Mouse (Mus musculus) liver, embryonic 15.5 days (tissue): ENCODE measurements around the gene Napa. TPM values are rescaled to one million over a fixed set of nuclear protein-coding genes. Genes with fewer than 3 reads are reported as not detected.

Source experiments
- ATAC-seq: fragments of 200-750 bp; cut with Nextera tagmentation; 2 replicates; pipeline ENCODE4 v1.8.0; 2017; ENCODE audit warnings: moderate number of reproducible peaks, mild to moderate bottlenecking, moderate library complexity; ENCODE audit not compliant: insufficient read depth
- H3K27ac ChIP-seq: fragments of 300-500 bp; sonication (generic); replicated peaks from 2 replicates; pipeline ENCODE4 v1.5.1; 2015; ENCODE audit warnings: mild to moderate bottlenecking, inconsistent platforms
- H3K27me3 ChIP-seq: fragments of 300-500 bp; sonication (generic); 2 replicates; pipeline ENCODE4 v1.6.1; 2015; ENCODE audit warnings: mild to moderate bottlenecking, inconsistent platforms
- H3K36me3 ChIP-seq: fragments of 300-500 bp; sonication (generic); replicated peaks from 2 replicates; pipeline ENCODE4 v1.6.1; 2015; ENCODE audit warnings: moderate library complexity, mild to moderate bottlenecking, inconsistent platforms
- H3K4me1 ChIP-seq: fragments of 300-500 bp; sonication (generic); replicated peaks from 2 replicates; pipeline ENCODE4 v1.6.1; 2015; ENCODE audit warnings: inconsistent platforms
- H3K4me2 ChIP-seq: fragments of 300-500 bp; sonication (generic); 2 replicates; pipeline ENCODE4 v1.6.1; 2015; ENCODE audit warnings: moderate library complexity, mild to moderate bottlenecking, inconsistent platforms
- H3K4me3 ChIP-seq: fragments of 300-500 bp; sonication (generic); replicated peaks from 2 replicates; pipeline ENCODE4 v1.5.1; 2015; ENCODE audit warnings: mild to moderate bottlenecking, inconsistent platforms
- H3K9ac ChIP-seq: fragments of 300-500 bp; sonication (generic); 2 replicates; pipeline ENCODE4 v1.6.1; 2015; ENCODE audit warnings: moderate library complexity, mild to moderate bottlenecking, inconsistent platforms
- H3K9me3 ChIP-seq: fragments of 300-500 bp; sonication (generic); replicated peaks from 2 replicates; pipeline ENCODE4 v1.6.1; 2016; ENCODE audit warnings: inconsistent platforms
- WGBS: fragments of 180-500 bp; shearing (Covaris S2); methylation state at CpG from one replicate; pipeline ENCODE4 v1.1.7; 2015; ENCODE audit warnings: mixed read lengths; ENCODE audit not compliant: insufficient replicate concordance; 5-methylcytosine and 5-hydroxymethylcytosine counted together
- polyA plus RNA-seq: library from polyadenylated mRNA; unstranded; fragments of >200 nt; fragmentation: Nextera tagmentation; extraction: Ambion mirVana; gene quantifications from 2 replicates; pipeline ENCODE4 v1.2.1, GENCODE M21; 2015

The Napa gene
- polyA plus RNA-seq, 1 experiment from 2014 or later = 159 TPM

- Histone ChIP-seq H3K36me3 (no peaks in the 10 kb centered on the region), H3K4me1 (no peaks in the 10 kb centered on the region), H3K4me3 (no peak overlapping the region), H3K9me3 (no peaks in the 10 kb centered on the region), H3K27ac (no peak overlapping the region), H3K27me3 (peaks cover 40% of the 10 kb centered on the region), H3K9ac (no peak overlapping the region), H3K4me2 (no peak overlapping the region)
- 33% methylated on average over 8 of the region's 8 CpGs for WGBS
- no peak for ATAC-seq
Observed at GRCm38 (mm10) chr7:16156105-16156714, 58.0 kb downstream of the Napa start.

GRCm38 (mm10) chr7:16158735-16159134, 60.5 kb downstream of the Napa start:
- Histone ChIP-seq H3K4me1 (no peaks in the 10 kb centered on the region), H3K27ac (no peak overlapping the region), H3K4me2 (no peak overlapping the region), H3K9ac (no peak overlapping the region), H3K4me3 (no peak overlapping the region), H3K9me3 (no peaks in the 10 kb centered on the region), H3K36me3 (no peaks in the 10 kb centered on the region), H3K27me3 (peaks cover 32% of the 10 kb centered on the region)
- WGBS = 17% methylated on average over 39 of the region's 39 CpGs
- ATAC-seq = no peak

- peaks cover 32% of the 10 kb centered on the region for H3K27me3 ChIP-seq
- no peaks in the 10 kb centered on the region for H3K36me3 ChIP-seq
- no peaks in the 10 kb centered on the region for H3K4me1 ChIP-seq
- no peak overlapping the region for H3K4me2 ChIP-seq
- H3K4me3 ChIP-seq = no peak overlapping the region
- ATAC-seq = no peak
- no peak overlapping the region for H3K27ac ChIP-seq
- no peak overlapping the region for H3K9ac ChIP-seq
- 45% methylated on average over 3 of the region's 3 CpGs for WGBS
- H3K9me3 ChIP-seq = no peaks in the 10 kb centered on the region
Observed at GRCm38 (mm10) chr7:16160702-16161101, 62.4 kb downstream of the Napa start.

GRCm38 (mm10) chr7:16161302-16161701, 63.0 kb downstream of the Napa start:
- no peak overlapping the region for H3K27ac ChIP-seq
- H3K4me3 ChIP-seq = no peak overlapping the region
- H3K36me3 ChIP-seq = no peaks in the 10 kb centered on the region
- H3K9ac ChIP-seq = no peak overlapping the region
- peaks cover 32% of the 10 kb centered on the region for H3K27me3 ChIP-seq
- H3K4me1 ChIP-seq = no peaks in the 10 kb centered on the region
- ATAC-seq = no peak
- no peaks in the 10 kb centered on the region for H3K9me3 ChIP-seq
- 68% methylated on average over 9 of the region's 9 CpGs for WGBS
- no peak overlapping the region for H3K4me2 ChIP-seq

- 59% methylated on average over 7 of the region's 7 CpGs for WGBS
Observed at GRCm38 (mm10) chr7:16162036-16162435, 63.8 kb downstream of the Napa start.

More at GRCm38 (mm10) chr7:16162036-16162435, 63.8 kb downstream of the Napa start:
- Histone ChIP-seq H3K27ac (no peak overlapping the region), H3K4me3 (no peak overlapping the region), H3K9me3 (no peaks in the 10 kb centered on the region), H3K9ac (no peak overlapping the region), H3K36me3 (no peaks in the 10 kb centered on the region), H3K4me1 (no peaks in the 10 kb centered on the region), H3K27me3 (peaks cover 32% of the 10 kb centered on the region), H3K4me2 (no peak overlapping the region)
- no peak for ATAC-seq

Other genes starting within 250 kb of the Napa start
- gene Crx, start 218.5 kb upstream of the Napa start, polyA plus RNA-seq = not detected in 2 replicates
- not detected in 2 replicates for gene Crxos, start 215.8 kb upstream of the Napa start, polyA plus RNA-seq
- gene Selenow, start 176.1 kb upstream of the Napa start, polyA plus RNA-seq = 246 and 279 TPM in 2 replicates
- gene Nop53, start 152.4 kb upstream of the Napa start, polyA plus RNA-seq = 76.1 and 81.2 TPM in 2 replicates
- 4.1 and 4.6 TPM in 2 replicates for gene Ehd2, start 130.9 kb upstream of the Napa start, polyA plus RNA-seq
- 1.6 and 1.9 TPM in 2 replicates for gene Bicra, start 50.5 kb upstream of the Napa start, polyA plus RNA-seq
- gene Zfp541, start 36.6 kb upstream of the Napa start, polyA plus RNA-seq = not detected in 2 replicates
- gene Kptn, start 21.4 kb downstream of the Napa start, polyA plus RNA-seq = 8.6 and 9.6 TPM in 2 replicates
- gene Slc8a2, start 31.4 kb downstream of the Napa start, polyA plus RNA-seq = not detected in 2 replicates
- gene Meis3, start 76.6 kb downstream of the Napa start, polyA plus RNA-seq = 1.3 and 1.7 TPM in 2 replicates
- gene Dhx34, start 123.6 kb downstream of the Napa start, polyA plus RNA-seq = 5.6 and 6.1 TPM in 2 replicates
- 0.89 and 1.0 TPM in 2 replicates for gene C5ar2, start 145.7 kb downstream of the Napa start, polyA plus RNA-seq
- gene C5ar1, start 161.1 kb downstream of the Napa start, polyA plus RNA-seq = 3.5 and 3.6 TPM in 2 replicates
- gene Inafm1, start 175.2 kb downstream of the Napa start, polyA plus RNA-seq = 4.4 and 5.4 TPM in 2 replicates
- gene Ccdc9, start 188.3 kb downstream of the Napa start, polyA plus RNA-seq = 10.3 and 12.3 TPM in 2 replicates
- gene Bbc3, start 209.9 kb downstream of the Napa start, polyA plus RNA-seq = 4.1 and 5.9 TPM in 2 replicates